Mouse (Mus musculus) monocyte, adult 2 months (primary cell): ENCODE data around the gene Hpcal1.
"Not testable (repeated sequence)": the region's sequence is repeated elsewhere in the genome, so short reads cannot be mapped to it uniquely, and the experiment has no call there.

Experiments
- DNase-seq, 2 experiments: peaks; one replicate each; pipeline ENCODE4 v3.0.0; 2022; ENCODE audit warnings: low spot score in 2 of 2, low read depth in 1 of 2

Gene Hpcal1

GRCm38 (mm10) chr12:17736859-17737577 lies 46.4 kb downstream of the Hpcal1 start:
- DNase-seq: no peak

- no peak for DNase-seq
Observed at GRCm38 (mm10) chr12:17737808-17738207, 47.2 kb downstream of the Hpcal1 start.

- DNase-seq: no peak
Observed at GRCm38 (mm10) chr12:17738473-17738872, 47.8 kb downstream of the Hpcal1 start.

GRCm38 (mm10) chr12:17740226-17740625 lies 49.6 kb downstream of the Hpcal1 start:
- DNase-seq: no peak

GRCm38 (mm10) chr12:17741637-17742364 lies 51.1 kb downstream of the Hpcal1 start:
- DNase-seq: no peak

GRCm38 (mm10) chr12:17742571-17743321 lies 52.1 kb downstream of the Hpcal1 start:
- DNase-seq: no peak

- DNase-seq: no peak
Observed at GRCm38 (mm10) chr12:17745431-17745830, 54.8 kb downstream of the Hpcal1 start.

GRCm38 (mm10) chr12:17746725-17747124 lies 56.1 kb downstream of the Hpcal1 start:
- no peak for DNase-seq

- DNase-seq: no peak
Observed at GRCm38 (mm10) chr12:17747191-17748154, 56.8 kb downstream of the Hpcal1 start.

- DNase-seq: no peak
Observed at GRCm38 (mm10) chr12:17748155-17748529, 57.5 kb downstream of the Hpcal1 start.

- DNase-seq: no peak
Observed at GRCm38 (mm10) chr12:17749784-17750183, 59.1 kb downstream of the Hpcal1 start.

- no peak for DNase-seq
Observed at GRCm38 (mm10) chr12:17750500-17750899, 59.8 kb downstream of the Hpcal1 start.

GRCm38 (mm10) chr12:17752828-17753227 lies 62.2 kb downstream of the Hpcal1 start:
- no peak for DNase-seq

GRCm38 (mm10) chr12:17754771-17755170 lies 64.1 kb downstream of the Hpcal1 start:
- no peak for DNase-seq

GRCm38 (mm10) chr12:17756891-17757290 lies 66.2 kb downstream of the Hpcal1 start:
- no peak for DNase-seq

GRCm38 (mm10) chr12:17762286-17762933 lies 71.8 kb downstream of the Hpcal1 start:
- no peak for DNase-seq

GRCm38 (mm10) chr12:17763054-17763453 lies 72.4 kb downstream of the Hpcal1 start:
- DNase-seq: no peak

- DNase-seq: no peak
Observed at GRCm38 (mm10) chr12:17764005-17764404, 73.3 kb downstream of the Hpcal1 start.

- DNase-seq: not testable (repeated sequence)
Observed at GRCm38 (mm10) chr12:17767567-17767966, 76.9 kb downstream of the Hpcal1 start.

GRCm38 (mm10) chr12:17769476-17770172 lies 79.0 kb downstream of the Hpcal1 start:
- DNase-seq: no peak
